Mouse (Mus musculus): ENCODE measurements around the gene Lce6a.

- TF ChIP-seq CTCF (IDR thresholded peaks at IDR 0.05; ENCODE audit: insufficient read depth, low read length) (no peak), POLR2A (IDR thresholded peaks at IDR 0.05; ENCODE audit: borderline replicate concordance, extremely low read depth, low read depth, low read length) (no peak)
Measured at GRCm38 (mm10) chr3:92572514-92573155, 48.8 kb downstream of the Lce6a start.

Measured in lung, adult 2 months (tissue).